Mouse (Mus musculus): ENCODE measurements around the gene Gcc1. TPM values are rescaled to one million over a fixed set of nuclear protein-coding genes. Genes with fewer than 3 reads are reported as not detected.

The Gcc1 gene
- total RNA-seq, 2 experiments from 2014 or later = 12.2 to 12.7 TPM

GRCm38 (mm10) chr6:28422651-28423290, 5.4 kb downstream of the Gcc1 start:
- no peak for DNase-seq

- peak; percentile 98 for DNase-seq
These were observed 6.7 kb downstream of the Gcc1 start for GRCm38 (mm10) chr6:28421469-28422000.

GRCm38 (mm10) chr6:28420865-28421264, 7.3 kb downstream of the Gcc1 start:
- DNase-seq = no peak

- DNase-seq = no peak
These were observed 7.8 kb downstream of the Gcc1 start for GRCm38 (mm10) chr6:28420361-28420760.

- no peak for DNase-seq
These were observed 8.5 kb downstream of the Gcc1 start for GRCm38 (mm10) chr6:28419673-28420072.

- peak; percentile 92 for DNase-seq
These were observed 9.7 kb downstream of the Gcc1 start for GRCm38 (mm10) chr6:28418449-28418848.

GRCm38 (mm10) chr6:28416981-28417380, 11.2 kb downstream of the Gcc1 start:
- DNase-seq = no peak

GRCm38 (mm10) chr6:28411236-28411635, 17.0 kb downstream of the Gcc1 start:
- no peak for DNase-seq

GRCm38 (mm10) chr6:28410053-28410452, 18.1 kb downstream of the Gcc1 start:
- DNase-seq = no peak

GRCm38 (mm10) chr6:28399791-28400190, 28.4 kb downstream of the Gcc1 start:
- DNase-seq = no peak

GRCm38 (mm10) chr6:28398726-28399125, 29.5 kb downstream of the Gcc1 start:
- no peak for DNase-seq

- peak; percentile 20 for DNase-seq
These were observed 30.4 kb downstream of the Gcc1 start, which contains the start of gene Zfp800 for GRCm38 (mm10) chr6:28397681-28398203. Gene Zfp800, minus strand, starts transcription at chr6:28398005.

- DNase-seq = no peak
These were observed 31.2 kb downstream of the Gcc1 start for GRCm38 (mm10) chr6:28396853-28397457.

GRCm38 (mm10) chr6:28396051-28396852, 31.9 kb downstream of the Gcc1 start:
- DNase-seq = no peak

- no peak for DNase-seq
These were observed 39.2 kb downstream of the Gcc1 start for GRCm38 (mm10) chr6:28389038-28389437.

- DNase-seq = no peak
These were observed 43.0 kb downstream of the Gcc1 start for GRCm38 (mm10) chr6:28385169-28385568.

GRCm38 (mm10) chr6:28381983-28382382, 46.2 kb downstream of the Gcc1 start:
- no peak for DNase-seq

- no peak for DNase-seq
These were observed 58.1 kb downstream of the Gcc1 start for GRCm38 (mm10) chr6:28369966-28370683.

GRCm38 (mm10) chr6:28367575-28367974, 60.6 kb downstream of the Gcc1 start:
- no peak for DNase-seq

Measured in adrenal gland, postnatal 10 days (tissue).